Mouse (Mus musculus) lung, postnatal 0 days (tissue): ENCODE data around the gene Fads2. TPM values are rescaled to one million over a fixed set of nuclear protein-coding genes. Genes with fewer than 3 reads are reported as not detected.

Experiments used
- ATAC-seq: fragments of 200-750 bp; cut with Nextera tagmentation; 2 replicates; pipeline ENCODE4 v1.8.0; 2017; ENCODE audit warnings: moderate library complexity
- DNase-seq: peaks from one replicate; pipeline ENCODE4 v3.0.0-alpha.2; 2016; ENCODE audit warnings: low spot score
- H3K27ac ChIP-seq: fragments of 300-500 bp; sonication (generic); 2 replicates; pipeline ENCODE4 v1.5.1; 2014; ENCODE audit warnings: antibody characterized with exemption, mild to moderate bottlenecking, low read length, mixed read lengths
- H3K27me3 ChIP-seq: fragments of 300-500 bp; sonication (generic); replicated peaks from 2 replicates; pipeline ENCODE4 v1.6.1; 2014; ENCODE audit warnings: low read length, mixed read lengths; ENCODE audit not compliant: insufficient read depth
- H3K36me3 ChIP-seq: fragments of 300-500 bp; sonication (generic); 2 replicates; pipeline ENCODE4 v1.6.1; 2014; ENCODE audit warnings: low read length, mixed read lengths; ENCODE audit not compliant: insufficient read depth
- H3K4me1 ChIP-seq: fragments of 300-500 bp; sonication (generic); 2 replicates; pipeline ENCODE4 v1.6.1; 2014; ENCODE audit warnings: antibody characterized with exemption, low read depth, low read length, mixed read lengths; ENCODE audit not compliant: insufficient read depth
- H3K4me2 ChIP-seq: fragments of 300-500 bp; sonication (generic); replicated peaks from 2 replicates; pipeline ENCODE4 v1.6.1; 2014; ENCODE audit warnings: low read depth, mild to moderate bottlenecking, low read length, moderate library complexity, mixed read lengths
- H3K4me3 ChIP-seq: fragments of 300-500 bp; sonication (generic); 2 replicates; pipeline ENCODE4 v1.5.1; 2014; ENCODE audit warnings: low read depth, low read length
- H3K9ac ChIP-seq: fragments of 300-500 bp; sonication (generic); replicated peaks from 2 replicates; pipeline ENCODE4 v1.6.1; 2014; ENCODE audit warnings: low read depth, mild to moderate bottlenecking
- H3K9me3 ChIP-seq: fragments of 300-500 bp; sonication (generic); 2 replicates; pipeline ENCODE4 v1.6.1; 2016; ENCODE audit warnings: low read length, mixed read lengths
- CTCF ChIP-seq: IDR thresholded peaks from 2 replicates; pipeline ENCODE4 v1.5.1; 2016; ENCODE audit warnings: antibody characterized with exemption, mild to moderate bottlenecking
- EP300 ChIP-seq: IDR thresholded peaks from 2 replicates; pipeline ENCODE4 v1.6.1; 2016; ENCODE audit warnings: antibody characterized with exemption, mild to moderate bottlenecking, control low read depth
- WGBS: fragments of 180-500 bp; shearing (Covaris S2); extraction: QIAGEN DNeasy Blood & Tissue Kit; methylation state at CpG from one replicate; pipeline ENCODE4 v1.1.7; 2014; 5-methylcytosine and 5-hydroxymethylcytosine counted together
- polyA plus RNA-seq: library from polyadenylated mRNA; unstranded; fragments of >200 nt; fragmentation: Nextera tagmentation; extraction: Ambion mirVana; gene quantifications from 2 replicates; pipeline ENCODE4 v1.2.1, GENCODE M21; 2015

Fads2 gene
- polyA plus RNA-seq, 1 experiment from 2014 or later = 35.0 TPM

GRCm38 (mm10) chr19:10014824-10015223 lies 86.7 kb downstream of the Fads2 start:
- ATAC-seq = no peak
- Histone ChIP-seq H3K36me3 (no peaks in the 10 kb centered on the region), H3K27me3 (no peaks in the 10 kb centered on the region), H3K4me1 (peaks cover 23% of the 10 kb centered on the region), H3K4me2 (no peak overlapping the region), H3K9me3 (no peaks in the 10 kb centered on the region), H3K4me3 (no peak overlapping the region), H3K9ac (no peak overlapping the region), H3K27ac (no peak overlapping the region)
- DNase-seq = no peak
- WGBS = 68% methylated on average over 13 of the region's 13 CpGs
- no peak for TF ChIP-seq CTCF
- TF ChIP-seq EP300 = no peak

DNA sequence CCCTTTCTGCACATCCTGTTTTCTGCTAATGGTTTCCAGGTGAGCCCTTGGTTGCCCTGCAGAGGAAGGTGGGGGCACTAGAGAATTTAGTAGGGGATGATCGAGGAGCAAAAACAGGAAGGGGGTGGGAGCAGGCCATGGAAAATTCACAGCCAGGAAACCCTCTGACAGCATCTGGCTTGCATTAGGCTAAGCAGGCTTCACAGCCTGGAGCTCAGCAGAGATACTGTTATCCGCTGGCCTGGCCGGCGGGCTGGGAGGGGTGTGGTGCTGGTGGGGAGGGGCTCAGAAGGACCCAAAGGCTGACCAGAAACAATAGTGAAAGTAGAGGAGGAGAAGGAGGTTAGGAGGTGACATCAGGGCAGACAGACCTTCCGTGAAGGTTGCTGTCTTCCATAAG lies 87.6 kb downstream of the Fads2 start:
- WGBS = 38% methylated on average over 5 of the region's 5 CpGs
- ATAC-seq = no peak
- Histone ChIP-seq H3K9ac (no peak overlapping the region), H3K36me3 (no peaks in the 10 kb centered on the region), H3K4me2 (no peak overlapping the region), H3K4me3 (no peak overlapping the region), H3K27ac (0 out of 2 replicates have a peak overlapping the region, but pooled peaks have one; percentile 9), H3K27me3 (no peaks in the 10 kb centered on the region), H3K9me3 (no peaks in the 10 kb centered on the region), H3K4me1 (peaks cover 18% of the 10 kb centered on the region)
- TF ChIP-seq CTCF = no peak
- no peak for TF ChIP-seq EP300
- no peak for DNase-seq

- H3K27ac ChIP-seq = peak overlapping the region; percentile 16; the same call in 1 of the 2 replicates
- H3K4me3 ChIP-seq = no peak overlapping the region
- no peaks in the 10 kb centered on the region for H3K36me3 ChIP-seq
- 41% methylated on average over 3 of the region's 3 CpGs for WGBS
- no peak overlapping the region for H3K9ac ChIP-seq
- no peaks in the 10 kb centered on the region for H3K27me3 ChIP-seq
- ATAC-seq (no peak), DNase-seq (no peak)
- H3K4me2 ChIP-seq = no peak overlapping the region
- TF ChIP-seq EP300 = no peak
- no peak for TF ChIP-seq CTCF
- H3K9me3 ChIP-seq = no peaks in the 10 kb centered on the region
- H3K4me1 ChIP-seq = peaks cover 12% of the 10 kb centered on the region; the same call in 1 of the 2 replicates
Measured at GRCm38 (mm10) chr19:10013348-10013747, 88.2 kb downstream of the Fads2 start.

DNA sequence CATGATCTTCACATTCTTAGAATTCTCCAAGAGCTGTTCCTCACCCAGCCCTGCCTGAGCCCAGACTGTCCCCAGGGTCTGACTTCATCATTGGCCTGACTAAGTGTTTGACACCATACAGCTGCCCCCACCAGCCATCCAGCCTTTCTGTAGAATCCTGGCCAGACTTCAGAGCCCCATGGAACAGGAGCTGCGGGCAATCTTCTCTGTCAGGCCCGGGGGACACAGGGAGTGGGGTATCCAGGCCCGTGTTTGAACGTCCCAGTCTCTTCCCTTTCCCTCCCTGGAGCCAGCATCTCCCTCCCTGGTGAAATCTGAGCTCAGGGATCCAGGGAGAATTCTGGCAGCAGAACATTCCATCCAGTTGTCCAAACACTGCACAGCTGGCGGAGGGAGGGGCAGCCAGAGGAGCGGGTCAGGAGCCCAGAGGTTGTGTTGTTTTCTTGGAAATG lies 88.7 kb downstream of the Fads2 start:
- 11% methylated on average over 6 of the region's 6 CpGs for WGBS
- Histone ChIP-seq H3K9ac (no peak overlapping the region), H3K4me2 (no peak overlapping the region), H3K4me1 (peaks cover 10% of the 10 kb centered on the region; the same call in 1 of the 2 replicates), H3K27ac (peak overlapping the region; percentile 73), H3K4me3 (no peak overlapping the region), H3K36me3 (no peaks in the 10 kb centered on the region), H3K9me3 (no peaks in the 10 kb centered on the region), H3K27me3 (no peaks in the 10 kb centered on the region)
- no peak for TF ChIP-seq EP300
- no peak for TF ChIP-seq CTCF
- ATAC-seq = peak; percentile 68
- DNase-seq = peak; percentile 70

Other genes starting within 250 kb of the Fads2 start
- 9.9 and 12.8 TPM in 2 replicates for gene Incenp, start 202.2 kb downstream of the Fads2 start, polyA plus RNA-seq
- gene Fth1, start 121.1 kb downstream of the Fads2 start, polyA plus RNA-seq = 3,752 and 3,783 TPM in 2 replicates
- gene Best1, start 100.1 kb downstream of the Fads2 start, polyA plus RNA-seq = 2.0 and 2.3 TPM in 2 replicates
- 23.8 and 25.9 TPM in 2 replicates for gene Rab3il1, start 100.1 kb downstream of the Fads2 start, polyA plus RNA-seq
- 79.6 and 96.1 TPM in 2 replicates for gene Fads3, start 60.2 kb downstream of the Fads2 start, polyA plus RNA-seq
- 44.5 and 48.8 TPM in 2 replicates for gene Fads1, start 81.1 kb upstream of the Fads2 start, polyA plus RNA-seq
- 362 and 394 TPM in 2 replicates for gene Tmem258, start 102.3 kb upstream of the Fads2 start, polyA plus RNA-seq
- gene Fen1, start 102.4 kb upstream of the Fads2 start, polyA plus RNA-seq = 18.0 and 18.7 TPM in 2 replicates
- 5.0 and 5.9 TPM in 2 replicates for gene Myrf, start 139.0 kb upstream of the Fads2 start, polyA plus RNA-seq
- gene Dagla, start 203.1 kb upstream of the Fads2 start, polyA plus RNA-seq = 1.2 and 1.4 TPM in 2 replicates